Mouse (Mus musculus): Measurements from ENCODE around the gene Inpp4a. TPM values are rescaled to one million over a fixed set of nuclear protein-coding genes. Genes with fewer than 3 reads are reported as not detected.

Inpp4a gene
- polyA plus RNA-seq, 1 experiment from 2014 or later: 12.7 TPM

Other genes with a start within 250 kb of the Inpp4a start
- not detected in 2 replicates for gene Cnga3, start 85.4 kb upstream of the Inpp4a start, polyA plus RNA-seq (2015; fragmentation: Nextera tagmentation; extraction: Ambion mirVana)
- 67.5 and 68.0 TPM in 2 replicates for gene Coa5, start 130.2 kb downstream of the Inpp4a start, polyA plus RNA-seq (2015; fragmentation: Nextera tagmentation; extraction: Ambion mirVana)
- gene Unc50, start 130.3 kb downstream of the Inpp4a start, polyA plus RNA-seq (2015; fragmentation: Nextera tagmentation; extraction: Ambion mirVana): 78.8 and 86.6 TPM in 2 replicates
- 5.0 and 5.3 TPM in 2 replicates for gene Mgat4a, start 241.2 kb downstream of the Inpp4a start, polyA plus RNA-seq (2015; fragmentation: Nextera tagmentation; extraction: Ambion mirVana)